Mouse (Mus musculus) ES-Bruce4 (cell line): ENCODE measurements around the gene Cnga4.

Experiments
- CTCF ChIP-seq: IDR thresholded peaks from one replicate; pipeline ENCODE4 v1.8.1; 2011; ENCODE audit warnings: low read depth, low read length
- EP300 ChIP-seq: IDR thresholded peaks from 2 replicates; pipeline ENCODE4 v1.6.1; 2011; ENCODE audit warnings: low read depth, low read length; ENCODE audit not compliant: insufficient read depth

DNA sequence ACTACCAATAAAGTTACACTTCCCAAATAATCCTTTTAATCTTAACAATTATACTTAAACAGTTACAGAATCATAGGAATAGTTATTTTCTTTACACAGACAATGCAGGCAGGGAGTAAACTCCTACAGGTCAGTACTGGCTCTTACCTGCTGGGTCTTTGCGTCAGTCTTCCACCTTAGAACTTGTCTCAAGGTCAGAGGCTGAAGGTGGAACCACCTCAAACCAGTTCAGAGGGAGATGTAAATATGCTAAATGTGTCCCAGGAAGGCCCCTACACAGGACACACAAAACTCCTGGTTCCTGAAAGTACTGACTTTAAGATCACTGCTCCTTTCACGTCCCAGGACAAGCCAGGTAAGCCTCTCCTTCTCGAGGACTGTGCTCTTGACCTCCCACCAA lies 40.7 kb downstream of the Cnga4 start:
- TF ChIP-seq CTCF (no peak), EP300 (no peak)
